Mouse (Mus musculus): ENCODE measurements at regions not wholly inside any gene's neighbourhood (a gene's known extent, or its start where the extent isn't known, plus 50 kb on each side); places are given as distances from the start of the nearest gene placed in this dataset.

DNA sequence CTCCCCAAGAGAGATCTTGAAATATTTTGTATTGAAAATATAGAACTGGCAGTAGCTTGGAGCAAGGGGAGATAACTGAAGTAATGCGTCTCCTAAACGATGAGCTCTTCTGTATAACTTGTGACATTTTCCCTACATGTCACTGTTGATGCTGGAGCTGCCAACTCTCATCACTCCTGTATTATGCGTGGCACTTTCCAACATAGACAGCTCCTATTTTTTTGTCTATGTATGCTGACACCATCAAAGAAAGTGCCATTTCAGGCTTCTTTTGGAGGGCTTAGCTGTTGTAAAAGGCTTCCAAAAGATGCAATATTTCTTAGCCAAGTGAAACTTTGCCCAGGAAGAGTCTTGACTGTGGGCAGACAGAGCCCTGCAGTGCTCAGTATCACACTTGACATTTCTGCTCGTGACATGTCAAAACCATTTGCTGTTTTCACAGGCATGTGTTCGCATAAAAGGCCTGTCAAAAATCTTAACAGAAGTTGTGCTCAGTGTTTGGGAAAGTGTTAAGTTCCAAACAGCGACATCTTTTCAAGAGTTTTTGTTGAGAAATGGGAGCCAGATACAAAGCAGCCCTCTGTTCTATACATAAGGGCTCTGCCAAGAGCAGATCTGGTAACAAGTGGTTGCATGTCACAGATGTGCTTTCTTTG is 53.6 kb upstream of the Otol1 start:
- intact Hi-C loops (cut with DNase I) = no loop called here
- DNase-seq (ENCODE audit: low spot score in 2 of 2) = no peak

DNA sequence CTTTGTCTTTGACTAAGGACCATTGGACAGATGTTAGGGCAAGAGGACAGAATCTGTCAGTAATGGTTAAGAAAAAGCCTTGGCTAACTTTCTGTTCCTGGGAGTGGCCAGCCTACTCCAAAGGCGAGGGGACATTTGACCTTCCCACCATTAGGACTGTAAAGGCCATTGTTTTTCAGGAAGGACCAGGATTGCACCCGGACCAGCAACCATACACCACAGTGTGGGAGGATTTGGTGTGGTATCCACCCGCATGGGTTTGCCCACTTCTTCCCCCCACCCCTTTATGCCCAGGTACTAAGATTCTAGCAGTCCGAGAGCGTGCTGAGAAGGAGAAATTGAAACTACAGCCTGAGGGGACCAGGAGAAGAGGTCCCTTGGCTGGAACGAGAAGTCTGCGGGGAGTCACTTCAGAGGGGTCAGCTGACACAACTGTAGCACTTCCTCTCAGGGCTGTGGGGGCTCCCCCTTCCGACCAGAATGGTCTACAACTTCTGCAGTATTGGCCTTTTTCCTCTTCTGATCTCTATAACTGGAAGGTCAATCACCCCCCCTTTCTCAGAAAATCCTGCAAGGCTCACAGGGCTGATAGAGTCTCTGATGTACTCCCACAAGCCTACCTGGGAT is 63.2 kb upstream of the Sptssb start:
- intact Hi-C loops (cut with DNase I) = no loop called here
- no peak for DNase-seq (ENCODE audit: low spot score in 2 of 2)

DNA sequence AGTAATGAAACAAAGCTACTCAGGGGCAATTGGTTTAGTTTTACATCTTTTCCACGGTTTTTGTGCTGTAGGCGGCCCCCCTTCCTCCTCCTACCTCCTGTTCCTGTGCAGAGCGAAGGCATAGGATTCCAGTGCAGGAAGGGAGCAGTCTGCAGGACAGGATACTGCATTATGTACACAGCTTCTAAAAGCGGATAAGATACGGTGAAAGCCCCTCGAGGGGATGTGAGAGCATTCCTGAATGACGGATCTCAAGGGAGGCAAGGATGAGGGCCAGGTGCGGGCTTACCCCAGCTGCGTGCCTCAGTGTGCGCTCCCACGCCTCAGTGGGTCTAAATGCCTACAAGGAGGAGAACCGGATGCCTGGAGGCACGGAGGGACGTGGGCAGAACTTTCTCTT is 53.1 kb upstream of the Sptssb start:
- intact Hi-C loops (cut with DNase I) = no loop called here

DNA sequence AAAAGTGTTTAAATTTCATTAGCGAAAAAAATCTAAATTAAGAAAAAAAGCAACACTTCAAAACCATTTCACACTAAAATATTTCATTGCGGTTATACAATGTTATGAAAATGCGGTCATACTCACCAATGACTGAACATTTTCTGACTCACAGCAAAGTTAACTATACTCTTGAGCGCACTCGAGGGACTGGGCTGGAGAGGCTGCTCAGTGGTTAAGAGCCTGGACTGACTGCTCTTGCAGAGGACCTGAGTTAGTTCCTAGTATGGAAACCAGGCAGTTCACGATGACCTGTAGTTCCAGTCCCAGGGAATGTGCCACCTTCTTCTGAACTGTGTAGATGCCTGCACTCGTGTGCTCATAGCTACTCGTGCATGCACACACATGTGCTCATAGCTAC is 50.3 kb upstream of the Sptssb start:
- intact Hi-C loops (cut with DNase I) = no loop called here
- DNase-seq (ENCODE audit: low spot score in 2 of 2) = no peak

More for the DNA sequence above, 53.1 kb upstream of the Sptssb start:
- DNase-seq (ENCODE audit: low spot score in 2 of 2) = peak in 1 of 2 experiments; percentile 13

Data from left cerebral cortex, postnatal 36 days (tissue).